Mouse (Mus musculus) neural tube, embryonic 14.5 days (tissue): ENCODE data around the gene Ssbp3. TPM values are rescaled to one million over a fixed set of nuclear protein-coding genes. Genes with fewer than 3 reads are reported as not detected.
A peak's percentile ranks its signal among the peaks of the same experiment; 100 is the strongest.

Source experiments
- ATAC-seq: fragments of 200-750 bp; cut with Nextera tagmentation; 2 replicates; pipeline ENCODE4 v1.8.0; 2017; ENCODE audit warnings: low read depth, mild to moderate bottlenecking, moderate TSS enrichment, moderate library complexity
- H3K27ac ChIP-seq: fragments of 300-500 bp; sonication (generic); 2 replicates; pipeline ENCODE4 v1.5.1; 2014; ENCODE audit warnings: low read depth, mild to moderate bottlenecking, control low read depth, low read length, moderate library complexity, mixed read lengths
- H3K27me3 ChIP-seq: fragments of 300-500 bp; sonication (generic); 2 replicates; pipeline ENCODE4 v1.6.1; 2014; ENCODE audit warnings: low read length; ENCODE audit not compliant: control insufficient read depth, insufficient read depth
- H3K36me3 ChIP-seq: fragments of 300-500 bp; sonication (generic); 2 replicates; pipeline ENCODE4 v1.6.1; 2014; ENCODE audit warnings: low read length, mixed read lengths; ENCODE audit not compliant: control insufficient read depth, insufficient read depth
- H3K4me1 ChIP-seq: fragments of 300-500 bp; sonication (generic); 2 replicates; pipeline ENCODE4 v1.6.1; 2014; ENCODE audit warnings: low read length; ENCODE audit not compliant: control insufficient read depth, insufficient read depth
- H3K4me2 ChIP-seq: fragments of 300-500 bp; sonication (generic); 2 replicates; pipeline ENCODE4 v1.6.1; 2014; ENCODE audit warnings: mild to moderate bottlenecking, low read depth, low read length, control low read depth
- H3K4me3 ChIP-seq: fragments of 300-500 bp; sonication (generic); 2 replicates; pipeline ENCODE4 v1.5.1; 2014; ENCODE audit warnings: low read depth, low read length, control low read depth, mixed read lengths
- H3K9ac ChIP-seq: fragments of 300-500 bp; sonication (generic); replicated peaks from 2 replicates; pipeline ENCODE4 v1.6.1; 2014; ENCODE audit warnings: low read depth, mild to moderate bottlenecking, control low read depth, low read length, mixed read lengths
- H3K9me3 ChIP-seq: fragments of 300-500 bp; sonication (generic); 2 replicates; pipeline ENCODE4 v1.6.1; 2016; ENCODE audit warnings: low read length; ENCODE audit not compliant: control insufficient read depth
- WGBS: fragments of 180-500 bp; shearing (Covaris S2); extraction: QIAGEN DNeasy Blood & Tissue Kit; methylation state at CpG from one replicate; pipeline ENCODE4 v1.1.7; 2014; 5-methylcytosine and 5-hydroxymethylcytosine counted together
- polyA plus RNA-seq: library from polyadenylated mRNA; unstranded; fragments of >200 nt; fragmentation: Nextera tagmentation; extraction: Ambion mirVana; gene quantifications from 2 replicates; pipeline ENCODE4 v1.2.1, GENCODE M21; 2014

Gene Ssbp3
- polyA plus RNA-seq = 106 and 112 TPM in 2 replicates

- Histone ChIP-seq H3K4me3 (peak within 1 kb of the TSS; percentile 100), H3K36me3 (peaks cover 7% of the 10 kb centered on the region; the same call in 1 of the 2 replicates), H3K27ac (peak within 1 kb of the TSS; percentile 99), H3K9ac (peak within 1 kb of the TSS; percentile 90), H3K4me1 (peaks cover 49% of the 10 kb centered on the region), H3K9me3 (no peaks in the 10 kb centered on the region), H3K4me2 (peak within 1 kb of the TSS; percentile 64), H3K27me3 (no peaks in the 10 kb centered on the region)
- peak; percentile 61 for ATAC-seq
- under 1% methylated on average over 44 of the region's 51 CpGs for WGBS
Measured at GRCm38 (mm10) chr4:106910201-106911172, at the start of gene Ssbp3. Gene Ssbp3, plus strand, starts transcription at chr4:106910701.

GRCm38 (mm10) chr4:106861871-106862270, 48.6 kb upstream of the Ssbp3 start:
- H3K9me3 ChIP-seq = no peaks in the 10 kb centered on the region

GRCm38 (mm10) chr4:106862317-106862716, 48.2 kb upstream of the Ssbp3 start:
- WGBS = 61% methylated on average over 7 of the region's 7 CpGs
- no peaks in the 10 kb centered on the region for H3K36me3 ChIP-seq
- peaks cover 12% of the 10 kb centered on the region for H3K4me1 ChIP-seq
- no peak overlapping the region for H3K9ac ChIP-seq
- no peaks in the 10 kb centered on the region for H3K27me3 ChIP-seq
- no peak overlapping the region for H3K27ac ChIP-seq
- no peaks in the 10 kb centered on the region for H3K9me3 ChIP-seq
- ATAC-seq = no peak
- no peak overlapping the region for H3K4me2 ChIP-seq
- H3K4me3 ChIP-seq = no peak overlapping the region

More at GRCm38 (mm10) chr4:106861871-106862270, 48.6 kb upstream of the Ssbp3 start:
- no peak for ATAC-seq
- Histone ChIP-seq H3K27ac (no peak overlapping the region), H3K36me3 (no peaks in the 10 kb centered on the region), H3K9ac (no peak overlapping the region), H3K4me3 (no peak overlapping the region), H3K4me1 (peaks cover 12% of the 10 kb centered on the region), H3K27me3 (no peaks in the 10 kb centered on the region), H3K4me2 (no peak overlapping the region)
- WGBS = 78% methylated on average over 8 of the region's 8 CpGs

- ATAC-seq = no peak
- WGBS = 53% methylated on average over 3 of the region's 3 CpGs
- H3K4me1 ChIP-seq = peaks cover 12% of the 10 kb centered on the region
- H3K4me2 ChIP-seq = no peak overlapping the region
- no peaks in the 10 kb centered on the region for H3K9me3 ChIP-seq
- H3K4me3 ChIP-seq = no peak overlapping the region
- no peaks in the 10 kb centered on the region for H3K36me3 ChIP-seq
- H3K27ac ChIP-seq = no peak overlapping the region
- no peak overlapping the region for H3K9ac ChIP-seq
- H3K27me3 ChIP-seq = no peaks in the 10 kb centered on the region
Measured at GRCm38 (mm10) chr4:106862767-106863370, 47.6 kb upstream of the Ssbp3 start.

- Histone ChIP-seq H3K9ac (peak overlapping the region; percentile 28), H3K36me3 (no peaks in the 10 kb centered on the region), H3K27ac (peak overlapping the region; percentile 78), H3K4me2 (peak overlapping the region; percentile 18; the same call in 1 of the 2 replicates), H3K27me3 (no peaks in the 10 kb centered on the region), H3K9me3 (no peaks in the 10 kb centered on the region), H3K4me3 (no peak overlapping the region), H3K4me1 (peaks cover 12% of the 10 kb centered on the region)
- 5% methylated on average over 17 of the region's 19 CpGs for WGBS
- peak; percentile 47; the same call in 1 of the 2 replicates for ATAC-seq
Measured at GRCm38 (mm10) chr4:106865415-106866110, 44.9 kb upstream of the Ssbp3 start.

- H3K27ac ChIP-seq = peak overlapping the region; percentile 78; the same call in 1 of the 2 replicates
- H3K27me3 ChIP-seq = no peaks in the 10 kb centered on the region
Measured at GRCm38 (mm10) chr4:106866381-106866780, 44.1 kb upstream of the Ssbp3 start.

GRCm38 (mm10) chr4:106866845-106867244, 43.7 kb upstream of the Ssbp3 start:
- Histone ChIP-seq H3K4me1 (peaks cover 12% of the 10 kb centered on the region), H3K27me3 (no peaks in the 10 kb centered on the region), H3K4me2 (no peak overlapping the region), H3K4me3 (no peak overlapping the region), H3K27ac (no peak overlapping the region), H3K36me3 (no peaks in the 10 kb centered on the region), H3K9ac (no peak overlapping the region), H3K9me3 (no peaks in the 10 kb centered on the region)
- peak; percentile 80 for ATAC-seq
- WGBS = 3% methylated on average over 7 of the region's 7 CpGs

More at GRCm38 (mm10) chr4:106866381-106866780, 44.1 kb upstream of the Ssbp3 start:
- Histone ChIP-seq H3K9ac (no peak overlapping the region), H3K4me3 (no peak overlapping the region), H3K4me2 (no peak overlapping the region), H3K36me3 (no peaks in the 10 kb centered on the region), H3K4me1 (peaks cover 12% of the 10 kb centered on the region), H3K9me3 (no peaks in the 10 kb centered on the region)
- WGBS = 51% methylated on average over 5 of the region's 5 CpGs
- no peak for ATAC-seq

GRCm38 (mm10) chr4:106868737-106869438, 41.6 kb upstream of the Ssbp3 start:
- H3K4me2 ChIP-seq = no peak overlapping the region
- no peaks in the 10 kb centered on the region for H3K9me3 ChIP-seq
- 78% methylated on average over 12 of the region's 12 CpGs for WGBS
- H3K27ac ChIP-seq = no peak overlapping the region
- no peaks in the 10 kb centered on the region for H3K27me3 ChIP-seq
- H3K36me3 ChIP-seq = no peaks in the 10 kb centered on the region
- no peak overlapping the region for H3K9ac ChIP-seq
- H3K4me1 ChIP-seq = peaks cover 12% of the 10 kb centered on the region
- H3K4me3 ChIP-seq = no peak overlapping the region
- ATAC-seq = no peak
